Mouse (Mus musculus) C2C12 (cell line): Measurements from ENCODE around the gene Slc1a7.

ENCODE experiments used
- CEBPB ChIP-seq: IDR thresholded peaks from one replicate; pipeline ENCODE4 v1.6.1; 2011; ENCODE audit warnings: low read depth, mild to moderate bottlenecking, control low read depth, moderate library complexity
- CTCF ChIP-seq: IDR thresholded peaks from one replicate; pipeline ENCODE4 v1.5.1; 2011; ENCODE audit not compliant: control insufficient read depth, insufficient read depth, insufficient read length
- MAX ChIP-seq: IDR thresholded peaks from one replicate; pipeline ENCODE4 v1.6.1; 2011; ENCODE audit warnings: mild to moderate bottlenecking, control low read depth
- MYOD1 ChIP-seq: IDR thresholded peaks from one replicate; pipeline ENCODE4 v1.6.1; 2011; ENCODE audit warnings: low read depth; ENCODE audit not compliant: control insufficient read depth, insufficient read length
- MYOG ChIP-seq: IDR thresholded peaks from one replicate; pipeline ENCODE4 v1.6.1; 2011; ENCODE audit not compliant: control insufficient read depth, insufficient read length; ENCODE audit errors: extremely low read depth
- USF1 ChIP-seq: IDR thresholded peaks from one replicate; pipeline ENCODE4 v1.6.1; 2011; ENCODE audit warnings: low read depth, mild to moderate bottlenecking, control low read depth, moderate library complexity

GRCm38 (mm10) chr4:107921952-107922351 lies 46.2 kb upstream of the Slc1a7 start:
- no peak for TF ChIP-seq CTCF
- TF ChIP-seq USF1 = no peak
- no peak for TF ChIP-seq CEBPB
- TF ChIP-seq MYOG = no peak
- TF ChIP-seq MAX = no peak
- no peak for TF ChIP-seq MYOD1
